Mouse (Mus musculus): ENCODE results near the gene Kat5.

DNA sequence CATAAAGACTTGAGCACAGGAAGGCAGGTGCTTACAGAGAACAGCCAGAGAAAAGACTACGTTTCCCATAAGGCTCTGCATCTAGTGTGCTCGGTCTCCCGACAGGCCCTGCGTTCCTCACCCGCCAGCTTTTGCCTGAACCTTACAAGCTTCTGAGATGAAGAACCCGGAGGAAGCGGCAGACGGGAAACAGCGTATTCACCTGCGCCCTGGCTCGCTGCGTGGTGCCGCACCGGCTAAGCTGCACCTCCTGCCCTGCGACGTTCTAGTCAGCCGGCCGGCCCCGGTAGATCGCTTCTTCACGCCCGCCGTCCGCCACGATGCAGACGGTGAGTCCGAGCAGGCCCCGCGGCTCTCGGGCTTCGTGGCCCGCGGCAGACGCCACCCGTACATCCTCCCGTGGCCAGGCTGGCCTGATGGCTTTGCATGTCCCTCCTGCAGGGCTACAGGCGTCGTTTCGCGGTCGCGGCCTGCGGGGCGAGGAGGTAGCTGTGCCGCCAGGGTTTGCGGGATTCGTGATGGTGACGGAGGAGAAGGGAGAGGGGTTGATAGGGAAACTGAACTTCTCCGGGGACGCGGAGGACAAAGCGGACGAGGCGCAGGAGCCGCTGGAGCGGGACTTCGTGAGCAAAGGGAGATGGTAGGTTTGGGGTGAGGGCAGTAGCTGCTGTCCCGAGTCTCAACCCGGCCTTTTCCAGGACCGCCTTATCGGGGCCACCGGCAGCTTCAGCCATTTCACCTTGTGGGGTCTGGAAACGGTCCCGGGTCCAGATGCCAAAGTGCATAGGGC, 8.1 kb downstream of the Kat5 start, which contains the start of gene Rnaseh2c:
- TF ChIP-seq CTCF (IDR thresholded peaks at IDR 0.05; ENCODE audit: control insufficient read depth, insufficient read depth, low read length) (no peak), POLR2A (IDR thresholded peaks at IDR 0.05; ENCODE audit: borderline replicate concordance, control insufficient read depth, low read depth, low read length) (peak; percentile 87)
